Mouse (Mus musculus) liver, embryonic 13.5 days (tissue): ENCODE results near the gene Nub1. TPM values are rescaled to one million over a fixed set of nuclear protein-coding genes. Genes with fewer than 3 reads are reported as not detected.
"Not testable (repeated sequence)": the region's sequence is repeated elsewhere in the genome, so short reads cannot be mapped to it uniquely, and the experiment has no call there.

Experiments used
- ATAC-seq: fragments of 200-750 bp; cut with Nextera tagmentation; 2 replicates; pipeline ENCODE4 v1.8.0; 2017; ENCODE audit warnings: low read depth, mild to moderate bottlenecking, moderate number of reproducible peaks, moderate library complexity
- DNase-seq: peaks from one replicate; pipeline ENCODE4 v3.0.0; 2022
- H3K27ac ChIP-seq: fragments of 300-500 bp; sonication (generic); 2 replicates; pipeline ENCODE4 v1.5.1; 2015; ENCODE audit warnings: moderate library complexity, mild to moderate bottlenecking, inconsistent platforms
- H3K27me3 ChIP-seq: fragments of 300-500 bp; sonication (generic); 2 replicates; pipeline ENCODE4 v1.6.1; 2015; ENCODE audit warnings: mild to moderate bottlenecking, inconsistent platforms
- H3K36me3 ChIP-seq: fragments of 300-500 bp; sonication (generic); 2 replicates; pipeline ENCODE4 v1.6.1; 2015; ENCODE audit warnings: mild to moderate bottlenecking, inconsistent platforms
- H3K4me1 ChIP-seq: fragments of 300-500 bp; sonication (generic); replicated peaks from 2 replicates; pipeline ENCODE4 v1.6.1; 2015; ENCODE audit warnings: inconsistent platforms
- H3K4me2 ChIP-seq: fragments of 300-500 bp; sonication (generic); 2 replicates; pipeline ENCODE4 v1.6.1; 2015; ENCODE audit warnings: inconsistent platforms, mild to moderate bottlenecking, moderate library complexity
- H3K4me3 ChIP-seq: fragments of 300-500 bp; sonication (generic); replicated peaks from 2 replicates; pipeline ENCODE4 v1.5.1; 2015; ENCODE audit warnings: mild to moderate bottlenecking, inconsistent platforms
- H3K9ac ChIP-seq: fragments of 300-500 bp; sonication (generic); 2 replicates; pipeline ENCODE4 v1.6.1; 2015; ENCODE audit warnings: mild to moderate bottlenecking, inconsistent platforms
- H3K9me3 ChIP-seq: fragments of 300-500 bp; sonication (generic); replicated peaks from 2 replicates; pipeline ENCODE4 v1.6.1; 2016; ENCODE audit warnings: inconsistent platforms
- WGBS: fragments of 180-500 bp; shearing (Covaris S2); methylation state at CpG from one replicate; pipeline ENCODE4 v1.1.7; 2015; ENCODE audit not compliant: insufficient replicate concordance; 5-methylcytosine and 5-hydroxymethylcytosine counted together
- polyA plus RNA-seq: library from polyadenylated mRNA; unstranded; fragments of >200 nt; fragmentation: Nextera tagmentation; extraction: Ambion mirVana; gene quantifications from 2 replicates; pipeline ENCODE4 v1.2.1, GENCODE M21; 2015

The Nub1 gene
- polyA plus RNA-seq, 1 experiment from 2014 or later = 12.3 TPM

DNA sequence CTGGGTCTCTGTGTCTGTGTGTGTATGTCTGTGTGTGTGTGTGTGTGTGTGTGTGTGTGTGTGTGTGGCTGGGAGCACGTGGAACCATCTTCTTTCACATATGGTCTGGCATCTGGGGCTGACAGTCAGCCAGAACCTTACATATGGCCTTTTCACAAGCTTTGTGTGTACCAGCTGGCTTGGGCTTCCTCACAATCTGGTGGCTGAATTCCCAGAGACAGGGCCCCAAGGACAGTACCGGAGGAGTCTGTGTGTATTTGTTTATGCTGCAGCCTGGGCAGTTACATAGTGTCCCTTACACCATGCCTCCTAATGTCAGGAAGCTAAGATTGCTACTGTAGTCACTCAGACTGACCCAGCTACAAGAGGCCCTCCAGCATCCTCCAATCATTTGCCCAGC lies 28.2 kb upstream of the Nub1 start:
- no peaks in the 10 kb centered on the region for H3K9me3 ChIP-seq

DNA sequence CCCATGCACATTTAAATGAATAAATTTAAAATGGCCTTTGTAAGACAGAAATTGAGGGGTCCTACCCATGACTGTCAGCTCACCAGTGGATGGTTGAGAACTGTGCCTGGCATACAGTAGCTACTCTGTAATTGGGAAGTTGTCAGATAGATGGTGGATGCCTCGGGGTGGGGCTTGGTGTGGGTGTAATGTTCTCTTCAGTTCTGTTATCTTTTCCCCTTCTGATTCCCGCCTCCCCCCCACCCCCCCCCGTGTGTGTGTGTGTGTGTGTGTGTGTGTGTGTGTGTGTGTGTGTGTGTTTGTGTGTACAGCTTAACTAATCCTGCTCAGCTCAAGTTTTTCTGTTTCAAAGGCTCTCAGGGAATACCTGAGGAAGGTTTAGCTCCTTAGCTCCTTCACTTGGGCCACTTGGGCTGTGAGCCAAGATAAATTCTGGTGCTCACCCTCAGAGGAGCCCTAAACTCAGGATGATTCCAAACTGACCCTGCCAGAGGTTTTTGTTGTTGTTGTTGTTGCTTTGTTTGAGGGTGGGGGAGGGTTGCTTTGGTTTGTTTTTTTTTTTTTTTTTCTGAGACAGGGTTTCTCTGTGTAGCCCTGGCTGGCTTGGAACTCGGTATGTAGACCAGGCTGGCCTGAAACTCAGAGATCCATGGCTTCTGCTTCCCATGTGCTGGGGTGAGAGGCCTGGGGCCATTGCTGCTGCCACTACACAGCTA lies 25.5 kb upstream of the Nub1 start:
- Histone ChIP-seq H3K27ac (no peak overlapping the region), H3K4me3 (no peak overlapping the region), H3K36me3 (no peaks in the 10 kb centered on the region), H3K27me3 (no peaks in the 10 kb centered on the region), H3K4me1 (0 out of 2 replicates have a peak, but pooled peaks cover 4% of the 10 kb centered on the region), H3K4me2 (no peak overlapping the region), H3K9ac (no peak overlapping the region), H3K9me3 (no peaks in the 10 kb centered on the region)
- 44% methylated on average over 3 of the region's 4 CpGs for WGBS
- ATAC-seq (no peak), DNase-seq (no peak)

More for the DNA sequence above, 28.2 kb upstream of the Nub1 start:
- Histone ChIP-seq H3K27me3 (no peaks in the 10 kb centered on the region), H3K4me1 (peaks cover 14% of the 10 kb centered on the region; the same call in 1 of the 2 replicates), H3K36me3 (no peaks in the 10 kb centered on the region), H3K9ac (no peak overlapping the region), H3K4me3 (no peak overlapping the region), H3K4me2 (no peak overlapping the region), H3K27ac (no peak overlapping the region)
- no peak for ATAC-seq
- DNase-seq = no peak
- WGBS = 41% methylated on average over 2 of the region's 2 CpGs

DNA sequence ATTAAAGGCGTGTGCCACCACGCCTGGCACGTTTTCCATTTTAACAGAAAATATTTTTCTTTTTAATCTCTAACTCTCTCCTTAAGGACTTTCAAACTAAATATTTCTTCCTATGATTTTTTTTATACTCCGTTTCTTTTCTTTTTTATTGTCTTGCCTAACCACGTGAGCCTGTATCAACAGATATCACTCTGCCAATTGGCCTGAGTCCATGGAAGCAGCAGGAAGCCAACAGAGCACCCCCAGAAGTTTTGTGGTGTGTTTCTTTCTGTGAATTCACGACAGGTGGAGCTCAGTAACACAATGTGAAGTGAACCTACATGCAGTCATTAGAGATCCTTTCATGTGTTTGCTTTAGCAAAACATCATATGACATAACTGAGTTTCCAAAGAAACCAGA lies 23.9 kb upstream of the Nub1 start:
- H3K4me2 ChIP-seq = no peak overlapping the region
- H3K9me3 ChIP-seq = no peaks in the 10 kb centered on the region
- WGBS = 63% methylated on average over 6 of the region's 6 CpGs
- ATAC-seq (no peak), DNase-seq (no peak)
- H3K36me3 ChIP-seq = no peaks in the 10 kb centered on the region
- H3K27ac ChIP-seq = no peak overlapping the region
- H3K27me3 ChIP-seq = no peaks in the 10 kb centered on the region
- 0 out of 2 replicates have a peak, but pooled peaks cover 4% of the 10 kb centered on the region for H3K4me1 ChIP-seq
- no peak overlapping the region for H3K9ac ChIP-seq
- no peak overlapping the region for H3K4me3 ChIP-seq

DNA sequence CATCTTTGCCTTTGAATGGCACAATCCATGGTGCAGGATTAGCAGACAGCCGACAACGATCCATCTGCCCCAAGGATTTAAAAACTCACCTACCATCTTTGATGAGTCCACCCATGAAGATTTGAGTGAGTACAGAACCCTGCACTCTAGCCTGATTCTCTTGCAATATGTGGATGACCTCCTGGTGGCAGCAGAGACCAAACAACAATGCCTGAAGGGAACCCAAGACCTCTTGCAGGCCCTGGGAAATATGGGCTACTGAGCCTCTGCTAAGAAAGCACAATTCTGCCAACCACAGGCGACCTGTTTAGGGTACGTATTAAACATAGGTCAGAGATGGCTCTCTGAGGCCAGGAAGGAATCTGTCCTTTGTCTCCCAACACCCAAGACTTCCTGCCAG lies 11.1 kb upstream of the Nub1 start:
- Histone ChIP-seq H3K4me1 (no peaks in the 10 kb centered on the region), H3K36me3 (no peaks in the 10 kb centered on the region), H3K4me2 (no peak overlapping the region), H3K27me3 (peaks cover 4% of the 10 kb centered on the region), H3K27ac (no peak overlapping the region), H3K9me3 (no peaks in the 10 kb centered on the region), H3K4me3 (no peak overlapping the region), H3K9ac (no peak overlapping the region)
- DNase-seq (peak; percentile 59), ATAC-seq (no peak)
- 8% methylated on average over 4 of the region's 4 CpGs for WGBS

DNA sequence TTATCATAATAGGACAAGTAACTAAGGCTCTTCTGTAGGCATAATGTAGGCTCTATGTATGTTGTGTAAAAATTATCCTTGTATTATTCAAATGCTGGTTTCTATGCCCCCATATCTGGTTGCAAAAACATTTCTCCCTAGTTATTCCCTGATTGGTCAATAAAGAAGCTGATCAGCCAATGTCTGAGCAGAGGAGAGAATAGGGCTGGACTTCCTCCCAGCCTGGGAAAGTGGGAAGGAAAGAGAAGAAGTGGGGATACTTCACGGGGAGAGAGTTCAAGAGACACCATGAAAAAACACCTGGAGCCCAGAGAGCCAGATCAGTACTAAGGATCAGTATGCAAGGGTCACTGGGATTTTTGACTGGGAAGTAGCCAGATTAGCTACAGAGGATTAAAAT lies 3.9 kb upstream of the Nub1 start:
- Histone ChIP-seq H3K9me3 (no peaks in the 10 kb centered on the region), H3K27me3 (no peaks in the 10 kb centered on the region), H3K9ac (no peak overlapping the region), H3K4me3 (no peak overlapping the region), H3K4me1 (peaks cover 10% of the 10 kb centered on the region), H3K27ac (no peak overlapping the region), H3K36me3 (no peaks in the 10 kb centered on the region), H3K4me2 (no peak overlapping the region)
- no peak for ATAC-seq
- WGBS = 18% methylated on average over 1 of the region's 1 CpGs
- DNase-seq = no peak

DNA sequence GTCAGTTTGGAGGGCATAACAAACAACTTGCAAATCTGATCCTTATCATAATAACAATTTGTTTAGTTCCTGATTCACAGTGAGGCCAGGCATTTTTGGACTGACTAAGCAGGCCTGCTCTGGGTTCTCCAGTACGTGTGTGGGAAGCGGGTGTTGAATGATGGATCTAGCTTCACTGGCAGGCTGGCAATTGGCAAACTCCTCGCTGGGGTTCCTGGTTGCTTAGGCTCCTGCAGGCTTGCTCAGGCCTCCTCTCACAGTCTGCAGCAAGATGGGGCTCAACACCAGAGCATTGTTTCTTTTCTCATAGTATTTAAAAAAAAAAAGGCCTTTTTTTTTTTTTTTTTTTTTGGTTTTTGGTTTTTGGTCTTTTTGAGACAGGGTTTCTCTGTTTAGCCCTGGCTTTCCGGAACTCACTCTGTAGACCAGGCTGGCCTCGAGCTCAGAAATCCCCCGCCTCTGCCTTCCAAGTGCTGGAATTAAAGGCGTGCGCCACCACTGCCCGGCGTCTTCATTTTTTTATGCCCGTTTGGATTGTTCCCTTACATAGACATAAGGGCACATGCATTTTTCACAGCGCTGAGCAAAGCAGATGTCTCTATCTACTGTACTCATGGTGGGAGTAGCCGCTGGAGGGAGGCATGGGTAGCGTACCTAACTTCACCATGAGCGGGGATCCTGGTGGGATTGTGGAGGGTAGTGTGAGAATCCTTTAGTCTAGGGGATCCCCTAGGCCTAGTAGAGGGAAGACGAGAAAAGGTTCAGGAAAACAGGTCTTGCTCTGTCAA lies 560 bp upstream of the Nub1 start:
- peak overlapping the region; percentile 77 for H3K4me2 ChIP-seq
- ATAC-seq (peak; percentile 14), DNase-seq (no peak)
- peaks cover 5% of the 10 kb centered on the region for H3K36me3 ChIP-seq
- peak overlapping the region; percentile 74 for H3K9ac ChIP-seq
- H3K27me3 ChIP-seq = no peaks in the 10 kb centered on the region
- no peaks in the 10 kb centered on the region for H3K9me3 ChIP-seq
- peaks cover 25% of the 10 kb centered on the region for H3K4me1 ChIP-seq
- WGBS = 20% methylated on average over 16 of the region's 16 CpGs
- H3K27ac ChIP-seq = peak overlapping the region; percentile 95
- peak overlapping the region; percentile 98 for H3K4me3 ChIP-seq

DNA sequence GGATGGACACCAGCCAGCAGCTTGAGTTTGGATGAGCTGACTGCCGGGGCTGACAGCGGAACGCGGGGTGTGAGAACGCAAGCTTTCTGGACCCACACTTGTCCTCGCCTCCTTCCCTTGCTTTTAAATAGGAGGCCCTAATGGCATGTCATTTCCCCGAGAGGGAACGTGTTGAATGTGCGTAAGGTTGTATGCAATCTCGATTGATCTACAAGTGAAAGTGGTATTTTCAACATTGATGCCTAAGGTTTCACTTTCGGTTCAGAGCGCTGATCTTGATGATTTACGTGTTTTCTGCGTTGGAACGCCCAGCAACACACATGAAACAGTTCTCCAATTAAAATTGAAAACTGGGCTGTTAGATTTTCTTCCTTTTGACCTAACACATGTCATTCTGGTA lies 844 bp downstream of the Nub1 start:
- Histone ChIP-seq H3K4me1 (peaks cover 25% of the 10 kb centered on the region), H3K4me3 (peak overlapping the region; percentile 98), H3K27ac (peak overlapping the region; percentile 95), H3K9me3 (no peaks in the 10 kb centered on the region), H3K4me2 (peak overlapping the region; percentile 77), H3K27me3 (no peaks in the 10 kb centered on the region), H3K9ac (peak overlapping the region; percentile 87), H3K36me3 (peaks cover 18% of the 10 kb centered on the region)
- WGBS = 1% methylated on average over 15 of the region's 15 CpGs
- no peak for ATAC-seq
- no peak for DNase-seq

DNA sequence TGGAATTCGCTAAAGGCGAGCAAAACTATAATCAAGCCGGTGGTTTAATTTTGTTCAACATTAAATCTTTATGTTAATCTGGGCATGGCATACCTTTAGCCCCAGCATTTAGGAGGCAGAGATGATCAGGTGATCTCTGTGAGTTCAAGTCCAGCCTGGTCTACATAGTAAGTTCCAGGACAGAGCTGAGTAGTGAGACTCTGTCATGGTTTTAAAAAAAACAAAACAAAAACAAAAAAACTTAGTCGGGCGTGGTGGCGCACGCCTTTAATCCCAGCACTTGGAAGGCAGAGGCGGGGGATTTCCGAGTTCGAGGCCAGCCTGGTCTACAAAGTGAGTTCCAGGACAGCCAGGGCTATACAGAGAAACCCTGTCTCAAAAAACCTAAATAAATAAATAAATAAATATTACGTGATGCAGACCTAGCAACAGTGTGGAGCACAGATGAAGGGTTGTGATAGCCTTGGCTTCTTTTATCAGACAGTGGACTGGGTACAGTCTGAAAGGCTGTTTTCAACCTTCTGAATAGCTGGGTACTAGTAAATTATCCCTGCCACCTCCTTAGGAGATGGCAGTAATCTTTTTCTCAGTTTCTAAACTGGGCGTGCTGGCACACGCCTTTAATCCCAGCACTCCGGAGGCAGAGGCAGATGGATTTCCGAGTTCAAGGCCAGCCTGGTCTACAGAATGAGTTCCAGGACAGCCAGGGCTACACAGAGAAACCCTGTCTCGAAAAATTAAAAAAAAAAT lies 1.5 kb downstream of the Nub1 start:
- ATAC-seq, DNase-seq, H3K27me3 ChIP-seq, H3K9me3 ChIP-seq: not testable (repeated sequence)
- H3K4me3 ChIP-seq = peak overlapping the region; percentile 98
- H3K36me3 ChIP-seq = peaks cover 24% of the 10 kb centered on the region
- peaks cover 25% of the 10 kb centered on the region for H3K4me1 ChIP-seq
- peak overlapping the region; percentile 95 for H3K27ac ChIP-seq
- WGBS = 56% methylated on average over 16 of the region's 16 CpGs
- H3K4me2 ChIP-seq = peak overlapping the region; percentile 77
- H3K9ac ChIP-seq = peak overlapping the region; percentile 87

DNA sequence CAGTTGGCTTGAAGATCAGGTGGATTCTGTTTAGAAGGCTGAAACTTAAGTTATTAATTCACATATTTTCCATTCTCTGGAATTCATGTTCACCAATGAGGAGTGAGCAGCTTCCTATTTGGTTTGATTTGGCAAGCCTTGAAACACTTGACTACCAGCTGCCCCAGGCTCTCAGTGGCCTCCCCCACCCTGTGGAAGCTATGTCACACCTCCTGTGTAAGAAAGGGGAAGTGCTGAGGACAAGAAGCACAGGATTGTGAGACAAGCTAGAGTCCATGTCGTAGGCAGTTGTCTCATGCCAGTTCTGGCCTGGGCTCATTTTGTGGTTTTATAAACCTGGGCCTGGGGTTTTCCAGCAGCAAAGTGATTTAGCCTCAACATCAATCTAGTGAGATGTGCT lies 2.4 kb downstream of the Nub1 start:
- WGBS = 24% methylated on average over 1 of the region's 1 CpGs
- Histone ChIP-seq H3K27ac (peak overlapping the region; percentile 36; the same call in 1 of the 2 replicates), H3K4me1 (peaks cover 25% of the 10 kb centered on the region), H3K4me2 (peak overlapping the region; percentile 77; the same call in 1 of the 2 replicates), H3K27me3 (no peaks in the 10 kb centered on the region), H3K36me3 (peaks cover 31% of the 10 kb centered on the region), H3K9ac (no peak overlapping the region), H3K4me3 (no peak overlapping the region), H3K9me3 (no peaks in the 10 kb centered on the region)
- DNase-seq (no peak), ATAC-seq (no peak)

DNA sequence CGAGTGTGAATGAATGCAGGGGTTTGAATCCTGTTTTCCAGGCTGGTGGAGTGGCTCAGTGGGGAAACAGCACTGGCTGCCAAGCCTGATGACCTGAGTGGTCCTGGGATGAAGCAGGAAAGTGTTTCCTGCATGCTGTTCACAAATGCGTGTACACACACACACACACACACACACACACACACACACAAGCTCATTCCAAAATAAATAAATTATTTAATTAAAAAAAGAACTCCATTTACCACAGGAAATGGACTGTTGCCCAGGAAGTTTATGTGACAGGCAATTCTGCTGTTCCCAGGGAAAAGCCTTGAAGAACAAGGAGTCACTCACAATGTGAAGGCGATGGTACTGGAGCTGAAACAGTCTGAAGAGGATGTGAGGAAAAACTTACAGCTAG lies 11.4 kb downstream of the Nub1 start:
- Histone ChIP-seq H3K27me3 (no peaks in the 10 kb centered on the region), H3K9me3 (no peaks in the 10 kb centered on the region), H3K36me3 (peaks cover 92% of the 10 kb centered on the region), H3K9ac (no peak overlapping the region), H3K4me1 (no peaks in the 10 kb centered on the region), H3K4me3 (no peak overlapping the region), H3K27ac (no peak overlapping the region), H3K4me2 (no peak overlapping the region)
- 72% methylated on average over 3 of the region's 3 CpGs for WGBS
- no peak for ATAC-seq
- no peak for DNase-seq

DNA sequence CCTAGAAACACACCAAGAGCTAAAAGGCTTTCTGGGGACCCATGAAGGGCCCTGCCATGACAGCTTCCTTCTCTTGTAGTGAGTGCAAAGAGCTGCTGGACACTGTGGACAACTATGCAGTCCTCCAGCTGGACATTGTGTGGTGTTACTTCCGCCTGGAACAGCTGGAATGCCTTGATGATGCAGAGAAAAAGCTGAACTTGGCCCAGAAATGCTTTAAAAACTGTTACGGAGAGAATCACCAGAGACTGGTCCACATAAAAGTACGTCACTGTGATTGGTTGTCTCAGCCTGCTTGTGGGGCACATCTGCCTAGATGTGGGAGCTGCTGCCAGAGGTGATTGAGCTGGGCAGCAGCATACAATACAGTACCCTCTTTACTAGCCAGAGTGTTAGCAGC lies 15.9 kb downstream of the Nub1 start:
- DNase-seq (no peak), ATAC-seq (no peak)
- Histone ChIP-seq H3K9ac (no peak overlapping the region), H3K27me3 (no peaks in the 10 kb centered on the region), H3K9me3 (no peaks in the 10 kb centered on the region), H3K27ac (no peak overlapping the region), H3K36me3 (peaks cover 95% of the 10 kb centered on the region), H3K4me2 (no peak overlapping the region), H3K4me1 (no peaks in the 10 kb centered on the region), H3K4me3 (no peak overlapping the region)
- WGBS = 84% methylated on average over 3 of the region's 3 CpGs
